Mouse (Mus musculus): ENCODE measurements around the gene Mtmr3. TPM values are rescaled to one million over a fixed set of nuclear protein-coding genes. Genes with fewer than 3 reads are reported as not detected.

Mtmr3 gene
- total and polyA plus RNA-seq, 3 experiments = 29.1 to 31.9 TPM; not detected in 1

GRCm38 (mm10) chr11:4488798-4489197, 105.9 kb downstream of the Mtmr3 start:
- DNase-seq (ENCODE audit: low read depth, low spot score) = no peak
- Histone ChIP-seq H3K27me3 (ENCODE audit: control insufficient read depth in 1 of 2, insufficient read depth in 2 of 2, low read length in 2 of 2) (no peaks in the 10 kb centered on the region), H3K4me1 (ENCODE audit: control insufficient read depth in 1 of 2, insufficient read depth in 2 of 2, low read length in 2 of 2) (no peaks in the 10 kb centered on the region), H3K27ac (ENCODE audit: control insufficient read depth, low read depth, low read length) (no peak overlapping the region), H3K9ac (ENCODE audit: control insufficient read depth, low read depth, low read length, poor library complexity, severe bottlenecking) (no peak overlapping the region), H3K4me3 (ENCODE audit: control insufficient read depth in 1 of 2, insufficient read depth in 1 of 2, low read depth in 2 of 2, low read length in 2 of 2) (no peak overlapping the region), H3K36me3 (ENCODE audit: control insufficient read depth in 1 of 2, insufficient read depth in 2 of 2, low read length in 2 of 2) (peaks cover 0 to 27% of the 10 kb centered on the region in 2 experiments; a peak in 2 of 4 replicates), H3K79me2 (ENCODE audit: control insufficient read depth, insufficient read depth, low read length, poor library complexity) (no peaks in the 10 kb centered on the region), H3K9me3 (replicated peaks; ENCODE audit: insufficient read depth, low read length) (no peaks in the 10 kb centered on the region)
- TF ChIP-seq JUND (IDR thresholded peaks at IDR 0.05; ENCODE audit: low read depth, low read length) = no peak

- H3K4me3 ChIP-seq (ENCODE audit: control insufficient read depth in 1 of 2, insufficient read depth in 1 of 2, low read depth in 2 of 2, low read length in 2 of 2) = no peak overlapping the region
- peaks cover 0 to 27% of the 10 kb centered on the region in 2 experiments; a peak in 2 of 4 replicates for H3K36me3 ChIP-seq (ENCODE audit: control insufficient read depth in 1 of 2, insufficient read depth in 2 of 2, low read length in 2 of 2)
These were observed 106.3 kb downstream of the Mtmr3 start for GRCm38 (mm10) chr11:4488367-4488766.

GRCm38 (mm10) chr11:4487401-4487965, 107.2 kb downstream of the Mtmr3 start:
- Histone ChIP-seq H3K4me3 (ENCODE audit: control insufficient read depth in 1 of 2, insufficient read depth in 1 of 2, low read depth in 2 of 2, low read length in 2 of 2) (no peak overlapping the region), H3K36me3 (ENCODE audit: control insufficient read depth in 1 of 2, insufficient read depth in 2 of 2, low read length in 2 of 2) (peaks cover 0 to 22% of the 10 kb centered on the region in 2 experiments; a peak in 2 of 4 replicates), H3K9ac (ENCODE audit: control insufficient read depth, low read depth, low read length, poor library complexity, severe bottlenecking) (no peak overlapping the region), H3K27ac (ENCODE audit: control insufficient read depth, low read depth, low read length) (no peak overlapping the region), H3K4me1 (ENCODE audit: control insufficient read depth in 1 of 2, insufficient read depth in 2 of 2, low read length in 2 of 2) (no peaks in the 10 kb centered on the region), H3K9me3 (replicated peaks; ENCODE audit: insufficient read depth, low read length) (no peaks in the 10 kb centered on the region), H3K27me3 (ENCODE audit: control insufficient read depth in 1 of 2, insufficient read depth in 2 of 2, low read length in 2 of 2) (no peaks in the 10 kb centered on the region), H3K79me2 (ENCODE audit: control insufficient read depth, insufficient read depth, low read length, poor library complexity) (no peaks in the 10 kb centered on the region)
- no peak for TF ChIP-seq POLR2AphosphoS5 (IDR thresholded peaks at IDR 0.05; ENCODE audit: borderline replicate concordance, low read depth, low read length)
- peak; percentile 40 for DNase-seq (ENCODE audit: low read depth, low spot score)

More at GRCm38 (mm10) chr11:4488367-4488766, 106.3 kb downstream of the Mtmr3 start:
- no peak for TF ChIP-seq GATA1 (IDR thresholded peaks at IDR 0.05; ENCODE audit: low read depth, low read length)
- no peak for TF ChIP-seq USF1 (IDR thresholded peaks at IDR 0.05; ENCODE audit: low read depth, low read length)
- TF ChIP-seq POLR2A (IDR thresholded peaks at IDR 0.05; ENCODE audit: control insufficient read depth in 1 of 2, insufficient read depth in 1 of 2, low read depth in 1 of 2, low read length in 2 of 2, poor library complexity in 1 of 2) = no peak
- no peak for TF ChIP-seq CHD1 (IDR thresholded peaks at IDR 0.05; ENCODE audit: low read depth, low read length)
- no peak for TF ChIP-seq TBP (IDR thresholded peaks at IDR 0.05; ENCODE audit: low read depth, low read length)
- TF ChIP-seq ZKSCAN1 (IDR thresholded peaks at IDR 0.05; ENCODE audit: low read depth, low read length) = no peak
- no peak for TF ChIP-seq MAX (IDR thresholded peaks at IDR 0.05; ENCODE audit: low read length)
- TF ChIP-seq ETS1 (IDR thresholded peaks at IDR 0.05; ENCODE audit: low read depth, low read length) = no peak
- TF ChIP-seq BHLHE40 (IDR thresholded peaks at IDR 0.05; ENCODE audit: borderline replicate concordance, low read depth, low read length) = no peak
- no peak for TF ChIP-seq GABPA (IDR thresholded peaks at IDR 0.05; ENCODE audit: low read depth, low read length)
- TF ChIP-seq MEF2A (IDR thresholded peaks at IDR 0.05; ENCODE audit: extremely low read depth, insufficient replicate concordance, low read depth, low read length, poor library complexity, severe bottlenecking) = no peak
- TF ChIP-seq RAD21 (IDR thresholded peaks at IDR 0.05; ENCODE audit: low read depth, low read length) = no peak
- TF ChIP-seq NRF1 (IDR thresholded peaks at IDR 0.05; ENCODE audit: insufficient read depth, low read depth, low read length, poor library complexity, severe bottlenecking) = no peak
- no peak for TF ChIP-seq HCFC1 (IDR thresholded peaks at IDR 0.05; ENCODE audit: low read depth, low read length)
- TF ChIP-seq E2F4 (IDR thresholded peaks at IDR 0.05; ENCODE audit: borderline replicate concordance, low read depth, low read length) = no peak
- no peak for TF ChIP-seq CTCF (IDR thresholded peaks at IDR 0.05 in 2 of 3, conservative IDR thresholded peaks at IDR 0.05 in 1 of 3; ENCODE audit: control insufficient read depth in 1 of 3, insufficient read depth in 1 of 3, low read depth in 2 of 3, low read length in 3 of 3, poor library complexity in 1 of 3, severe bottlenecking in 1 of 3)
- H3K4me1 ChIP-seq (ENCODE audit: control insufficient read depth in 1 of 2, insufficient read depth in 2 of 2, low read length in 2 of 2) = no peaks in the 10 kb centered on the region
- no peak overlapping the region for H3K9ac ChIP-seq (ENCODE audit: control insufficient read depth, low read depth, low read length, poor library complexity, severe bottlenecking)
- H3K27ac ChIP-seq (ENCODE audit: control insufficient read depth, low read depth, low read length) = no peak overlapping the region
- H3K79me2 ChIP-seq (ENCODE audit: control insufficient read depth, insufficient read depth, low read length, poor library complexity) = no peaks in the 10 kb centered on the region
- no peak for DNase-seq (ENCODE audit: low read depth, low spot score)
- H3K27me3 ChIP-seq (ENCODE audit: control insufficient read depth in 1 of 2, insufficient read depth in 2 of 2, low read length in 2 of 2) = no peaks in the 10 kb centered on the region
- no peaks in the 10 kb centered on the region for H3K9me3 ChIP-seq (replicated peaks; ENCODE audit: insufficient read depth, low read length)

Measured in MEL (cell line).